Mouse (Mus musculus) heart, adult 8-10 months (tissue): Measurements from ENCODE around the gene Cit. TPM values are rescaled to one million over a fixed set of nuclear protein-coding genes. Genes with fewer than 3 reads are reported as not detected.

Source experiments
- DNase-seq: peaks from one replicate; pipeline ENCODE4 v3.0.0; 2022; ENCODE audit warnings: low spot score
- total RNA-seq, 4 experiments: library from RNA; stranded (reverse); gene quantifications; 2 replicates each; pipeline ENCODE4 v1.2.4; 2022

Gene Cit
- total RNA-seq, 4 experiments from 2014 or later = 1.1 to 1.6 (median 1.3) TPM

GRCm38 (mm10) chr5:115909106-115909505 lies 64.0 kb downstream of the Cit start:
- DNase-seq = peak; percentile 10

- DNase-seq = no peak
Observed at GRCm38 (mm10) chr5:115910491-115910890, 65.4 kb downstream of the Cit start.

GRCm38 (mm10) chr5:115915481-115915880 lies 70.4 kb downstream of the Cit start:
- DNase-seq = no peak

- no peak for DNase-seq
Observed at GRCm38 (mm10) chr5:115917960-115918359, 72.9 kb downstream of the Cit start.

GRCm38 (mm10) chr5:115918597-115919351 lies 73.7 kb downstream of the Cit start:
- no peak for DNase-seq

GRCm38 (mm10) chr5:115921990-115922389 lies 76.9 kb downstream of the Cit start:
- DNase-seq = no peak

- no peak for DNase-seq
Observed at GRCm38 (mm10) chr5:115924946-115925345, 79.9 kb downstream of the Cit start.

- no peak for DNase-seq
Observed at GRCm38 (mm10) chr5:115928786-115929507, 83.9 kb downstream of the Cit start.

GRCm38 (mm10) chr5:115932325-115932724 lies 87.2 kb downstream of the Cit start:
- no peak for DNase-seq

GRCm38 (mm10) chr5:115936851-115937250 lies 91.8 kb downstream of the Cit start:
- no peak for DNase-seq

GRCm38 (mm10) chr5:115937566-115937965 lies 92.5 kb downstream of the Cit start:
- DNase-seq = no peak

GRCm38 (mm10) chr5:115938999-115939398 lies 93.9 kb downstream of the Cit start:
- no peak for DNase-seq

GRCm38 (mm10) chr5:115942389-115942788 lies 97.3 kb downstream of the Cit start:
- DNase-seq = no peak

GRCm38 (mm10) chr5:115944791-115945490 lies 99.9 kb downstream of the Cit start:
- no peak for DNase-seq

- DNase-seq = no peak
Observed at GRCm38 (mm10) chr5:115947622-115948353, 102.7 kb downstream of the Cit start.

- no peak for DNase-seq
Observed at GRCm38 (mm10) chr5:115950936-115951335, 105.9 kb downstream of the Cit start.

- DNase-seq = no peak
Observed at GRCm38 (mm10) chr5:115953173-115953572, 108.1 kb downstream of the Cit start.

GRCm38 (mm10) chr5:115954084-115954483 lies 109.0 kb downstream of the Cit start:
- no peak for DNase-seq

- no peak for DNase-seq
Observed at GRCm38 (mm10) chr5:115954549-115954948, 109.5 kb downstream of the Cit start.

GRCm38 (mm10) chr5:115955131-115955530 lies 110.1 kb downstream of the Cit start:
- no peak for DNase-seq

GRCm38 (mm10) chr5:115956048-115956447 lies 111.0 kb downstream of the Cit start:
- DNase-seq = no peak

GRCm38 (mm10) chr5:115957177-115957576 lies 112.1 kb downstream of the Cit start:
- no peak for DNase-seq
